Mouse (Mus musculus) lung, postnatal 0 days (tissue): ENCODE measurements around the gene D13Ertd608e.
"Not testable (repeated sequence)": the region's sequence is repeated elsewhere in the genome, so short reads cannot be mapped to it uniquely, and the experiment has no call there.

Experiments
- CTCF ChIP-seq: IDR thresholded peaks from 2 replicates; pipeline ENCODE4 v1.5.1; 2016; ENCODE audit warnings: antibody characterized with exemption, mild to moderate bottlenecking
- EP300 ChIP-seq: IDR thresholded peaks from 2 replicates; pipeline ENCODE4 v1.6.1; 2016; ENCODE audit warnings: antibody characterized with exemption, mild to moderate bottlenecking, control low read depth

DNA sequence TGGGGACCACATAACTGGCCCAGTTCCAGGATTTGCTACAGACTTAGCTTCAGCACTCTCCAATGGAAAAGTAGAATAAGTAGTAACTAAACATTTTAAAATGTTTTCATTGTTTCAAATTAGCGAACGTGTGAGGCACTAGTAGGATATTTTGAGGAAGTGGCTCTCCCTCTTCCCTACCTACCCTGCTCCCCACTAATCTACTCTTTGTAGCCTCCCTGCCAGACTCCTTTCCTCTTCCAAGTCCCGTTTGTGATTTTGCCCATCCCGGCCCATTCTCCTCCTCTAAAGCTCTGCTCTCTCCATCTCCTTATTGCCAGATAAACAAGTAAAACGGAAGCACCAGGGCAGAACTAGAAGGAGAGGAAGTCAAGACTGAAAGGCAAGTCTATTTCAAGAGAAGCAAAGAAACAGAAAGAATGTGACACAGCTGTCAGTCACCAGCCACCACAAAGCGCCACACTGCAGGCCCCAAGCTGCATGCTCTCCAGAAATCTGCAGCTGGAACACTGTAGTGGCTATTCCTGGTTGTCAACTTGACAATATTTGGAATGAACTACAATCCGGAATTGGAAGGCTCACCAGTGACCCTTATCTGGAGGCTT is 28.7 kb downstream of the D13Ertd608e start:
- not testable (repeated sequence) for TF ChIP-seq CTCF, EP300
